Mouse (Mus musculus) heart, adult 2 months (tissue): ENCODE measurements around the gene Bcat2.

Source experiments
- CTCF ChIP-seq: fragments of 200-600 bp; IDR thresholded peaks from 2 replicates; pipeline ENCODE4 v1.8.1; 2022; ENCODE audit warnings: antibody characterized with exemption, mild to moderate bottlenecking, moderate library complexity
- EP300 ChIP-seq: fragments of 200-500 bp; IDR thresholded peaks from 2 replicates; pipeline ENCODE4 v1.6.1; 2011; ENCODE audit warnings: low read depth, low read length, control low read depth; ENCODE audit not compliant: insufficient read depth
- POLR2A ChIP-seq: fragments of 200-500 bp; IDR thresholded peaks from 2 replicates; pipeline ENCODE4 v1.6.1; 2011; ENCODE audit warnings: mild to moderate bottlenecking, low read depth, low read length, control low read depth; ENCODE audit not compliant: insufficient read depth

- TF ChIP-seq POLR2A (no peak), CTCF (no peak), EP300 (no peak)
These were observed 1.1 kb upstream of the Bcat2 start for GRCm38 (mm10) chr7:45568601-45569473.
